Mouse (Mus musculus): ENCODE data around the gene Igf2bp3.
A peak's percentile ranks its signal among the peaks of the same experiment; 100 is the strongest.
"Not testable (repeated sequence)": the region's sequence is repeated elsewhere in the genome, so short reads cannot be mapped to it uniquely, and the experiment has no call there.

Igf2bp3 gene

DNA sequence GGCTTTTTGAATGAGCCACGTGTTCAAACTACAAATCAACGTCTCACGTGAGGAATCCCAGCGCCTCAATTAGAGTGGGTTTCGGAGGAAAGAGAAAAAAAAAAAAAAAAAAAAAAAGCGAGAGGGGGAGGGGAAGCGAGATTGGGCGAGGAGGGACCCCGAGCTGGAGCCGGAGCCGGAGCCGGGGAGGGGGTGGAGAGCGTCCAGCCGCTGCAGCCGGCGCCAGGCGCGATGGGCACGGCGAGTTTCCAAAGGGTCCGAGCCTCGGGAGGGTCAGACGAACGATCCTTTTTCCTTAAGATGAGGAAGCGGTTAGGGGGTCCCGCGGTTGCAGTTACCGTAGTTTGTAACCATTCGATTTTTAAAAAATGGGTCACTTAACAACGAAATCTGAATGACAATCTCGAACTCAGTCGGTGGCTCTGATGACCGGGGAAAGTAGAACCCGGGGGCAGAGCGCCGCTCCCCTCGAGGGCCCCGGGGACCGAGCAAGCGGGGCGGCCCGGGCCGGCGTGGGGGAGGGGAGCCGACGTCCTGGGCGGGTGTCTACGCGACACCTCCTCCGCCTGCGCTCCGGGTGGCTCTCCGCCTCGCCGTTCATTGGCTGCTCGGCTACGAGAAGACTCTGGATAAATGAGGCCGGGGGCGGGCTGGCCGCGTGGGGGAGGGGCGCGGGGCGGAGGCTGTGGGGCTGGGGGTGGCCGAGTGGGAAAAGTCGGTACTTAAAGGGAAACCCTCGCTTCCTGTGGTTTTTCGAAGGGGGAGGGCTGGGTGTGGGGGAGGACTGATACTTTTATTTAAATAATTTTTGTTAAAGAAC lies at the start of gene Igf2bp3:
TSS of gene Igf2bp3 (minus strand) at position 30 of the 820 bp plus-strand sequence.
- DNase-seq (ENCODE audit: low spot score): no peak

DNA sequence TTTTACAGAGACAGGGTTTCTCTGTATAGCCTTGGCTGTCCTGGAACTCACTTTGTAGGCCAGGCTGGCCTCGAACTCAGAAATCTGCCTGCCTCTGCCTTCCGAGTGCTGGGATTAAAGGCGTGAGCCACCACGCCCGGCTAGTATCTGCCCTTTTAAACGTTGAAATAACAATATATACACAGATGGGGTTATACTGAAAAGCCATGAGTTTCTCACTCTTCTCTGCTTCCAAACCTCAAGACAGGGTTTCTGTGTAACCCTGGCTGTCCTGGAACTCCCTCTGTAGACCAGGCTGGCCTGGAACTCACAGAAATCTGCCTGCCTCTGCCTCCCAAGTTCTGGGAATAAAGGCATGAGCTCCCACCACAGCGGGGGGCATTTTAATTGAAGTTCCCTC lies 49.7 kb upstream of the Igf2bp3 start:
- not testable (repeated sequence) for DNase-seq (ENCODE audit: low spot score)

DNA sequence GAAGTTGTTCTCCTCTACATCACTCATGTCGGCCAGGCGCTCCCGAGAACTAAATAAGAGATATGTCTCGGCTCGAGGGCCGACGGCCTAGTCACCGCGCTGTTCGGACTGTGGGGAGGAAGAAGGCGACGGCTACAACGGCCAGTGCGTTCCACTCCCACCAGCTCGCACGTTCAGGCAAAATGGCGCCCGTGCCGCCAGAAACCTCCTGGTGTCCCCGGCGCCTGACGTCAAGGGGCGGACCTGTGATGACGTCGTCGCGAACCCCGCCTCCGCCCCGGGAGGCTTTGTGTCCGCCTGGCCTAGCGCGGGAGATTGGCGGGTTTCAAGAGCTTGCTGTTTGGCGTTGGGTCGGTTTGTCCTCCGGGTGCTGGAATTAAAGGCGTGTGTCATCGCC lies 49.1 kb upstream of the Igf2bp3 start, which contains the start of gene Tra2a:
TSS of gene Tra2a (minus strand) at position 187 of the 397 bp plus-strand sequence.
- peak; percentile 87 for DNase-seq (ENCODE audit: low spot score)

DNA sequence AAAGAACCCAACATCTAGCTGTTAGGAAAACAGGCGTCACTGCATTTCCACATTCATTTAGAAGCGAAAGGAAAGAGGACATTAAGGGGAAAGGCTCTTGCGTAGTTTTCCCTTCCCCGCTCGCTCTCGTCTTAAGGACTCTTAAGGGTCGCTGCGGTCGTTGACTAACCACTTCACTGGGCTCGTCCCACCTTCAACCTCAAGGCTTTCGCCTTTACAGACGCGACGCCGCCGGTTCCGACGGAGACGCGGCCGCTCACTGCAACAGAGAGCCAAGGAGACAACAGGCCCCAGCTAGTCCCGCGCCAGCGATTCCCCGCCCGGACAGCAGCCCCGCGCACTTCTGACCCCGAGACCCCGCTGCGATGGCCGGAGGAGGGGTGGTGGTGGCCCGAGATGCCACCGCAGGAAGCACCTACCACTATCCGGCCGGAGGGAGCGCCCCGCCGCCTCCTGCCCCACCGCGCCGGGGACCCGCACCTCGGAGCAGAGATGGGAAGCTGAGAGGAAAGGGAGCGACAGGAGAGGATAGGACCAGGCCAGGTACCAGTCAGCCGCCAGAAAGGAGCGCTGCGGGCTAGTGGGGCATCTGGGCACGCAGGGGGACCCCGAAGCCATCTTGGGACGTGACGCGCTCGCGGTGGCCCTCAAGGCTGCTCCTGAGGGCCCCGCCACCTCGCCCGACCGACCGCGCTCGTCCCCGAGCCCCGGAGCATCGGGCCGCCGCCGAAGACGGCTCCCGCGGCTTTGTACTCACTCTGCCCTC lies 48.5 kb upstream of the Igf2bp3 start:
- peak; percentile 10 for DNase-seq (ENCODE audit: low spot score)

DNA sequence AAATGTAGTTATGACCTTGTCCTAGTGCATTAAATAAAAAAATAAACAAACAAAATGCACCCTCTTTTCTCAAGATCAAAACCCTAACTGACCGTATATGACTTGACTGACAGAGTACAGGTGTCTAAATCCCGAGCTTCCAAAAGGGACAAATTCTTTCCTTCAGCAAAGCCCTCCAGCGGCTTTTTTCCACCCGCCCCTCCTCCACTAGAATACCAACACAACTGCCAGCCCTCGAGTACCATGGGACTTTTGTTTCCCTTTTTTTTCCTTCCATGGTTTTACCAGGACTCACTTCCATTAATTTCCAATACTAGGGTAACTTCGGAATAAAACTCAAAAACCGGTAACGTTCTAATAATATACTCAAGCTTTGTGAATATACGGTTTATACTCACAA lies 47.7 kb upstream of the Igf2bp3 start:
- no peak for DNase-seq (ENCODE audit: low spot score)

DNA sequence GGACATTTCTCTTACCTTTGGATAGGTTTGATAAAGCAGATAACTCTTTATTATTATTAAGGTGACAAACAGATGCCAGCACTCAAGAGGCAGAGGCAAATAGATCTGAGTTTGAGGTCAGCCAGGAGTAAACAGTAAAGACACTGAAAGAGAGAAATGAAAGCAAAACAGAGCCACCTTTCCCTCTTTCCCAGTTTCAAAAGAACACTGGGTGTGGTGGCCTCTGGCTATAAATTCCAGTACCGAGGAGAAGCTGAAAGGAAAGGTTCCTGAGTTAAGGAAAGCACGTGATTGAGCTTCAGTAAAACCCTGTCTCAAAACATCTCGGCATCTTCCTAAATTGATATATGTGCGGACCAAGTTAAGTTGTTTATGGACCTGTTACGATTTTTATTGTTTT lies 45.0 kb upstream of the Igf2bp3 start:
- DNase-seq (ENCODE audit: low spot score): no peak

DNA sequence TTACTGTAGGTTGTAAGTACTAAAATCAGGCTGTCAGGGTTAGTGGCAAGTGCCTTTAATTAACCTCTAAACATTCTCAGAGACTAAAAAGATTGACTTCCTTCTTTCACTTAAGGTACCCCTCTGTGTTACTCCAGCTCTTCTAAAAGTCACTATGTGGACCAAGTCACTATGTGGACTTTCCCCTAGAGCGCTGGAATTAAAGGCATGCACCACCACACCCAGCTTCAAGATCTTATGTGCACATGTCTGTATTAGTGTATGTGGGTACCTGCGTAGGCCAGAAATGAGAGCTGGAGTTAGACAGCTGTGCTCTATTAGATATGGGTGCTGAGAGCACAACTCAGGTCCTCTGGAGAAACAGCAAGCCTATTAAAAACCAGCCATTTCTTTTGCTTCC lies 43.1 kb upstream of the Igf2bp3 start:
- no peak for DNase-seq (ENCODE audit: low spot score)

DNA sequence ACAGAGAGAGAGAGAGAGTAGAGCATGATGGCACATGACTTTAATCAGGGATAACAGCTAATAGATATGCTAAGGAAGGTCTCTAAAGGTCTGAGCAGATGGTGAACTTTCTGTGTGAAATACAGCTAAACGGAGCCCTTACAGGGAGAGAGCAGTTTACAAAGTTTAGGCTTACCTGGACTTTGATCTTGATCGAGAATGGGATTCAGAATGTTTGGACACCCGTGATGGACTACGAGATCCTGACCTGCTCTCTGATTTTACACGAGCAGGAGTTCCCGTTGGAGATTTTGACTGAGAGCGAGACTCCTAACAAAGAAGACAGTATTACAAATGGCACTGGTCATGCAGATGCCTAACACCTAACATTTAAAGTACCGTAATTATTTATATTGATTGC lies 37.5 kb upstream of the Igf2bp3 start:
- DNase-seq (ENCODE audit: low spot score): no peak

DNA sequence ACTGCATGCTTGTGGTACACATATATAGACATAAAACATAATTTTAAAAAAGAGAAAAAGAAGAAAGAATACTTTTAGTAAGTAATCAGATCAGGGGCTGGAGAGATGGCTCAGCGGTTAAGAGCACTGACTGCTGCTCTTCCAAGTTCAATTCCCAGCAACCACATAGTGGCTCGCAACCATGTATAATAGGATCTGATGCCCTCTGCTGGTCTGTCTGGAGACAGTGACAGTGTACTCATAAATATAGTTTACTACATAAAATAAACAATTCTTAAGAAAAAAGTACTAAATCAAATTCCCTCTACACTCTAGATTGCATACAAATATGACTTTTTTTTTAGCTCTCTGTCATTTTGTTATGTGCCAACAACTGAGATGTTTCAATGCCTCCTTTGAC lies 36.4 kb upstream of the Igf2bp3 start:
- no peak for DNase-seq (ENCODE audit: low spot score)

DNA sequence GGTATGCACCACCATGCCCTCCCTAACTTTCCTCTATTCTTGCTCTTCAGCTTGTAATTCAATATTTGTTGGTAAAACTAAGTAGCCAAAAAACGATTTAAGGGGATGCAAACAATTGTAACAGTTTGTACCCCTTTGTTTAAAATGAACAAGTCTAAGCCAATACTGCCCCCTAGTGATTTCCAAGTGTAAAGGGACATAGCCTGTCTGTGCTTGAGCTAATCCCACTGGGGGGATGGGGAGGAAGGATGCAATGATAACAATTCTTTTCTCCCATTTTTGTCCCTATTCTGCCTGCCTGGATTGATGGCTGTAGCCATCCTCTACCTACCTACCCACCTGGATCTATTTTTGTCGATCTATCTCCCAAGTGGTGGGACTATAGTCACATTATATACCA lies 32.5 kb upstream of the Igf2bp3 start:
- no peak for DNase-seq (ENCODE audit: low spot score)

DNA sequence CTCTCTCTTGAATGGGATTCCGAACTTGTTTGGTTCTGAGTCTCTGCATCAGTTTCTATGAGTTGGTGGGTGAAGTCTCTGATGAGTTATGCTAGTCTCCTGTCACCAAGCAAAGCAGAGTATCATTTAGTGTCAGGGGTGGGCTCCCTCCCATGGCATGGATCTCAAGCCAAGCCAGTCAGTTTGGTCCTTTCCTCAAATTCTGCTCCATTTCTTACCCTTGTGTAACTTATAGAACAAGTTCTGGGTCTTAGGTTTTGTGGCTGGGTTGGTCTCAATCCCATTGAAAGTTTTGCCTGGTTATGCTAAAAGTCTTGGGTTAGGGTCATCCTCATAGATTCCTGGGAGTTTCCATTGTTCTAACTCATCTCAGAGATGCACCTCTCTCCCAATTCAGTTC lies 27.6 kb upstream of the Igf2bp3 start:
- DNase-seq (ENCODE audit: low spot score): no peak

DNA sequence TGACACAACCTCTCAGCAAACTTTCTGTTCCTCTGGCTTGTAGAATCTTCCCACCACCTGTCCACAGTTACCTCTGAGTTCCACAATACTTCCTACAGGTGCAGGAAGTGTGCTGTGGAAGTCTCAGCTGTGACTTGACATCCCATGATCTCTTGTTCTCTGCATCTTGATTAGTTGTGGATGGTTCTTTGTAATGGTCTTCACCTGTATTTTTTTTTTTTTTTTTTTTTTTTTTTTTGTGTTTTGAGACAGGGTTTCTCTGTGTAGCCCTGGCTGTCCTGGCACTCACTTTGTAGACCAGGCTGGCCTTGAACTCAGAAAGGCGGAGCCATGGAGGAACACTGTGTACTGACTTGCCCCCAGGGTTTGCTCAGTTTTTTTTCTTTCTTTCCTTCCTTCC lies 26.8 kb upstream of the Igf2bp3 start:
- no peak for DNase-seq (ENCODE audit: low spot score)

DNA sequence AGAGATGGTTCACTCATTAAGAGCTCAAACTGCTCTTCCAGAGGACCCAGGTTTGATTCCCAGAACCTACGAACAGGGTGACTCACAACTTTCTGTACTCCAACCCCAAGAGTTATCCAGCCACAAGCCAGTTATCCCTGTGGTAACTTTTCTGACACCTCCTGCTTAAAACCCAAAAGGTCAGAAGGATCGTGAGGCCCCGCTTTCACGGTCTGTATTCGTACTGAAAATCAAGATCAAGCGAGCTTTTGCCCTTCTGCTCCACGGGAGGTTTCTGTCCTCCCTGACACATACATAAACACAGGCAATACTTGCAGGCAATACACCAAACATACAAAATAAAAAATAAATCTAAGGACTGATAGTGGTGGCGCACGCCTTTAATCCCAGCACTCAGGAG lies 21.6 kb upstream of the Igf2bp3 start:
- peak; percentile 100 for DNase-seq (ENCODE audit: low spot score)

DNA sequence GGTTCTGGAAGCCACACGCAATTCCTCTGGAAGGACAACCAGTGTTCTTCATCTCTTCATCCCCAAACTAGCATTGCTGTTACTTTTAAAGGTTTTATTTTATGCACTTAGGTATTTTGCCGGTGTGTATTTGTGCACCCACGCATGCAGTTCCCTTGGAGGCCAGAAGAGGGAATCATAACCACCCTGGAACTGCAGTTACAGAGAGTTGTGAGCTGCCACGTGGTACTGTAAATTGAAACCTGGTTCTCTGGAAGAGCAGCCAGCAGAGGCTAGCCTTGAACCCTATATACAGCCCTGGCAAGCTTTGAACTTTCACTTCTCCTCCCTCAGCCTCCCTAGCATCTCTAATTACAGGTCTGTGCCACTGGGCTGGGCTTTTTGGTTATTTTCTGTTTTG lies 18.6 kb upstream of the Igf2bp3 start:
- DNase-seq (ENCODE audit: low spot score): no peak

DNA sequence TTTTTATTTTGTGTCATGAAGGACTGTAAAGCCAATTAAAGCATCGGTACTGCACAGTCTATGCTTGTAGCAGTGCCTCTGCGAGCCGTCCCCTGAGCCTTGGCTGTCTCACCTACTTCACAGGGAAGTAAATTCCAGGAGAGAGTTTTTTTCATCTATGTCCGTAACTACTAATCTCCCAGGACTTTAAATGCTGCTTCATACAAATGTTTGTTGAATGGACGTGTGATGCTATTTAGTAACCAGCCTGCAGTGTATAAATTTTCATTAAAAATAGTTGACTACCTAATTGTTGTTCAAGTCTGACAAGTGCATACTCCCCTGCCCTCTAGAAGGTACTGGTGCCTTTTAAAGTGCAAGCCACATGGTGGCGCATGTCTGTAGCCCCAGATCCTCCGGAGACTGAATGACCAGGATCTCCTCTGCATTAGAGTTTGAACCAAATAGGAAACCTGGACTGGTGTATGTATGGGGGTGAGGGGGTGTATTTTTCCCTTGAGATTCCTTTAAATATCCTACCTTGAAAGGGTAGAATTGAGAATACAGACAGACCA lies 13.4 kb upstream of the Igf2bp3 start:
- no peak for DNase-seq (ENCODE audit: low spot score)

DNA sequence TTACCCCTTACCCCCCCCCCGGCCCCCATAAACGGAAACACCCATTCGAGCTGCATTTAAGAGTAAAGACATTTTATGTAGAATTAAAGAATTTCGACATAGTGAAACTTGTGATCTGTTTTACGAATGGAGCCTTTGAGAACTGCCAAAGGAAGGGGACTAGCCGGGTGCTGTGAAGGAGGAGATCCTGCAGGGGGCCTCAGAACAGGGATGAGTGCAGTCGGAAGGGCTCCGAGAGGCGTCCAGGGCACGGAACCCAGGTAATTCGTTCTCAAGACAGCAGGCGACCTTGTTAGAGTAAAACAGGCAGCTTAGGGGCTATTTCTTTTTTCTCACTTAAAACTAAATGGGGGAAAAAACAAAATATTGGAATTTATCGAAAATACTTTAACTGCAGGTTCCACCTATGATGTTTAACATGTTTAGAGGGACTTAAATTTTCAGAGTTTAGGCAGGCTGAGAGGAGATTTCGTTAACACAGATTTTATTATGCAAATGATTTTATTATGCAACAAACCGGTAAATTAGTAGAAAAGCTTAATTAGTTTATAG lies 12.5 kb upstream of the Igf2bp3 start:
- DNase-seq (ENCODE audit: low spot score): no peak

DNA sequence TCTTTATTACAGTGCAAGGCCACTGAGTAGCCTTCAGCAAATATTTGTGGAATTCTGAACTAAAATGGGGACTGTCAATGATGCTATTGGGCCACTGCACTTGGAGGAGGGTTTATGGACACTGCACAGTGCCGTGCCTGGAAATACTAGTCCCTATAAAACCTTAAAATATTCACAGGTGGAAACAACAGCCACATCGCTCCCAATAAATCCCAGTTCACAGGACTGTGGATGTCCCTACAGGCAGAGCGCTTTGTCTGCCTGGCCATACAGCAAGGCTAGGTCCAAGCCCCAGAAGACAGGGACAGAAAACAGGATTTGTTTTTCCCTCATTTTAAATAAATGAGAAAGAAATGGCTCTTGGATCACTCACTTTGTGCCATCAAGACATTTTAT lies 11.0 kb upstream of the Igf2bp3 start:
- no peak for DNase-seq (ENCODE audit: low spot score)

DNA sequence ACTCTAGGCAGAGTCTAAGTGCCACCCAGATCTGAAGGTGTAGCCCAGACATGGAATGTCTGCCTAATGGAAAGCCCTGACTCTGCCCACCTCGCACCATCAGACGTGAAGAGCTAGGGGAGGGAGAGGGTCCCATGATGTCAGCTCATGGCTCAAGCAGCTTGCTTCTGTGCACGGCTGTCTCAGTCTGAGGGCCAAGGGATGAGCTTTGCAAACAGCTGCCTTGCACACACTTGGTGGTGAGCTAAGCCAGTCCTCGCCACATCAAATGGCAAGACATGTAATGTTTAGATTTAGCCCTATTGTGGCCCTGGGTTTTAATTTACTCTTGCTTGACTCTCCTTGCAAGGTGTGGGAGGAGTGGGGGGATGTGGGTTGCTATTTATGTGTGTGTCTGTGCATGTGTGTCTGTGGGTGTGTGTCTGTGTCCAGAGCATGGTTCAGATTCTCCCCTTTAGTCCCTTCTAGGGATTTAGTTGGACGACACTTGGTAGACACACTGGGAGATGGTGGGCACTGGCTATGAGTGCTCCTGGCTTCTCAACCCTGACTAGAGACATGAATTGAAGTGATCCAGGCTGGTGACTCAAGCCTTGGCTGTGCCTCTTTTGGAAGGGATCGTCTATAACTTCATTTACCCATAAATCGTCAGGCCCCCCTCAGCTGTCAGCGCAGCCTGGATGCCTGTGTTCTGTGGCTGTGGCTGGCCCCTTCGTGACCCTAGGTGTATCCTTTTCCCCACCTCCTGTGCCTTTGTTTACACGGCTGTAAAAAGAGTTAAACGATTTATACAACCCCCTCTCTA lies 10.4 kb upstream of the Igf2bp3 start:
- no peak for DNase-seq (ENCODE audit: low spot score)

DNA sequence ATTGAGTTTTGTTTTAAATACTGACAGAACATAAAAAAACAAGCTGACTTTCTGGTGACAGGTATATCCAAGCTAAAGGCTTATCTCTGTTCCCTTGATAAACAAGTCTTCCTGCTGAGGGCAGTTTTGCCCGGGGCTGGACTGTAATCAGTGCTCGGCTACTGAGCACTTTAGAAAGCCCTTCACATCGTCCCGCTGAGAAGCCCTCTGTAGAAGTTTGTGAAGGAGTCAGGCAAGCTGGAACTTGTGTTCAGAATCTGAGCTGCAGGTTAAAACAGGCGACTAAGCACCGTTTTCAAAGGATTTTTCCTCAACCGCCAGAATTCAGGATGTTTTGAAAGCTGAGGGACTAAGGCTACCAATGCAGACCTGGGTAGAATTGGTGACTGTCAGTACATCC lies 7.1 kb upstream of the Igf2bp3 start:
- no peak for DNase-seq (ENCODE audit: low spot score)

DNA sequence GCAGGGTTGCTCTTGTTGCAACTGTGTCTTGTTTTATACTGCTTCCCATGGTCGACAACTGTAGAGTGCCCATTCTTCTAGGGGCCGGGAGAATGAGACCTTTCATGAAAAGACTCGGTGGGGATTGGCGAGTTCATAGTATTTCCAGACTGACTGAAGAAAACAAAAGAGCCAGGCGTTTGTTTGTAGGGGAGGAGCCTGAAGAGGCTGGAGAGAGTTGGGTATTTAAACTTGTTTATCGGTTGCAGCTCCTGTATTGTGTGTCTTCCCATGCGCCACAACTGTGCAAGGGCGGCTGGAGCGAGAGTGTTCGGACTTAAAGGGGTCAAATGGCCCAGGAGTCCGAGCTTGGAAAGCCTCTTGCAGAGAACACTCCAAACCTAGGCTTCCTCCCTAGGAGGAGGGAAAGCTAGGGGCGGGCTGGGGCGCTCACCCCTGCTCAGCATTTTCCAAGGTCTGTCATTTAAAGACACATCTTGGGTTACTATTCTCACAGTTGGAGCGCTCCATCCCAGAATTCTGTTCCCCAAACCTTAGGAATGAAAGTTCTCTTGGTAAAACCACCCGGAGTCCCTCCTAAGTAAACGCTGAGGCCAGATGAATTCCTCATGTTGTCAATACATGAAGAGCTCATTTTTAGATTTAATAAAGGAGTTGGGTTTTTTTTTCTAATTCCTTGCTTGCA lies 5.3 kb upstream of the Igf2bp3 start:
- no peak for DNase-seq (ENCODE audit: low spot score)

DNA sequence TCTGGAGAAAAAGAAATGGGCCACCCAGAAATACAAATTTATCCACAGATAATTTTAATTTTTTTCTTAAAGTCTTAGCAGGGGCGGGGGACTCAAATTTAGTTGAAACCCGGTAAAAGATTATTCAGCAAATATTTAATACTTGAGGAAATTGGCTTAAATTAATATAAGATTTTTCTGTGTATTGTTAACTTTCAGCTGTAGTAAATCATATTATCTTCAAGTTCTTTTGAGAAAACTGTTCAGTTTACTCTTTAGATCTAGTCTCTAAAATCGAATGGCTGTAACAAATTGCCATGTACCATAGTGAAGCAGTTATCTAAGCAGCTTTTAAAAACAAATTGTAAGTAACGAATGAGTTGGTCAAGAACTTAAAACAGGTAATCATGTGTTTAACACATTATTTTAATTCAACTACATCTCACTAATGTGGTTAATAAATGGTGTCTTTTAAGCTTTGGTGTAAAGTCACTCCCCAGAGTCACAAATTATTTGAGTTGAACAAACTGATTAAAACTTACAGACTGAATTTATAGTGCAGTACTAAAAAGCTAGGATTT lies 4.3 kb upstream of the Igf2bp3 start:
- no peak for DNase-seq (ENCODE audit: low spot score)
